ENCODE assay signal across 8 mouse cellular contexts in the genomic region with DNA sequence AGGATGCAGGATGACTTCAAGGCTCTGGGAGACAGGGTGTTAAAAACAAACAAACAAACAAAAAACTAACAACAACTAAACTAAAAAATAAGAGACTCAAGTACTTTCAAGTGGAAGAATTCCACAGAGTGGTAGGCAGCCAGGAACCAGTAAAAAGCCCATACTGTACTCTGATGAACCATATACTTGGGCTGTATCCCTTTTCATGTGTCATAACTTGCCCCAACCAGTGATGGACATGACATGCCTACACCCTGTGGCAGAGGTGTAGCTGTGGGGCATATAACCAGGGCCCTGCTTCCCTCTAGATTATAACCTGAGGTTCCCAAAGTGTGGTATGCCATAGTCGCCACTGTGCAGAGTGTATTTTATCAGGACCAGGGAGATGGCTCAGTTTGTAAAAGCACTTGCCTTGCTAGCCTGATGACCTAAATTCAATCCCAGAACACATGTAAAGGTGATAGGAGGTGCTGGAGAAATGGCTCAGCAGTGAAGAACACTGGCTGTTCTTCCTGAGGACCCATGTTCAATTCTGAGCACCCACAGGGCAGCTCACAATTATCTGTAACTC. TPM values are rescaled to one million over a fixed set of nuclear protein-coding genes. Genes with fewer than 3 reads are reported as not detected.
DNase-seq lines count a peak whose midpoint lies in the region; ATAC-seq and TF ChIP-seq lines count a peak whose summit lies in the region.

No protein-coding gene starts in this region.

- peak; percentile 81 for ATAC-seq in forebrain, embryonic 15.5 days (replicated peaks)
- ATAC-seq in liver, embryonic 15.5 days (ENCODE audit: insufficient read depth), result peak; percentile 11
- no peak for ATAC-seq in monocyte, adult 5-6 weeks (replicated peaks; ENCODE audit: insufficient number of reproducible peaks, low FRiP score, low TSS enrichment, poor library complexity, severe bottlenecking)
- no peak for ATAC-seq in activated CD4-positive, CD25-positive, alpha-beta regulatory T cell, adult 4 months

- H3K27ac ChIP-seq in forebrain, embryonic 15.5 days (replicated peaks), result no peak overlapping the region
- H3K27ac ChIP-seq in liver, embryonic 15.5 days (replicated peaks), result peak overlapping the region; percentile 92

- H3K27me3 ChIP-seq in E14TG2a.4 (ENCODE audit: insufficient read depth, low read length), result peaks cover 35% of the 10 kb centered on the region
- no peaks in the 10 kb centered on the region for H3K27me3 ChIP-seq in forebrain, embryonic 15.5 days
- no peaks in the 10 kb centered on the region for H3K27me3 ChIP-seq in liver, embryonic 15.5 days

- H3K36me3 ChIP-seq in E14TG2a.4 (ENCODE audit: insufficient read depth, low read length), result no peaks in the 10 kb centered on the region
- H3K36me3 ChIP-seq in forebrain, embryonic 15.5 days, result no peaks in the 10 kb centered on the region
- H3K36me3 ChIP-seq in liver, embryonic 15.5 days (replicated peaks), result no peaks in the 10 kb centered on the region

- no peak for TF ChIP-seq CTCF in E14TG2a.4 (conservative IDR thresholded peaks at IDR 0.05; ENCODE audit: low read length)

- peaks cover 31% of the 10 kb centered on the region for H3K4me1 ChIP-seq in E14TG2a.4 (replicated peaks; ENCODE audit: low read depth, low read length)
- H3K4me1 ChIP-seq in forebrain, embryonic 15.5 days, result peaks cover 20% of the 10 kb centered on the region
- H3K4me1 ChIP-seq in liver, embryonic 15.5 days (replicated peaks), result peaks cover 70% of the 10 kb centered on the region

- no peaks in the 10 kb centered on the region for H3K9me3 ChIP-seq in E14TG2a.4 (ENCODE audit: low read length)
- no peaks in the 10 kb centered on the region for H3K9me3 ChIP-seq in forebrain, embryonic 15.5 days
- no peaks in the 10 kb centered on the region for H3K9me3 ChIP-seq in liver, embryonic 15.5 days (replicated peaks)

- peak overlapping the region; percentile 85 for H3K4me2 ChIP-seq in forebrain, embryonic 15.5 days (replicated peaks)
- peak overlapping the region; percentile 85 for H3K4me2 ChIP-seq in liver, embryonic 15.5 days

- peak overlapping the region; percentile 88 for H3K9ac ChIP-seq in forebrain, embryonic 15.5 days (replicated peaks)
- H3K9ac ChIP-seq in liver, embryonic 15.5 days, result no peak overlapping the region; the same call in 1 of the 2 replicates

- H3K4me3 ChIP-seq in E14TG2a.4 (replicated peaks; ENCODE audit: low read length), result peak overlapping the region; percentile 89
- peak overlapping the region; percentile 83 for H3K4me3 ChIP-seq in forebrain, embryonic 15.5 days
- H3K4me3 ChIP-seq in liver, embryonic 15.5 days (replicated peaks), result peak overlapping the region; percentile 92

- WGBS in forebrain, embryonic 15.5 days, result 87% methylated on average over 1 of the region's 1 CpGs
- 55% methylated on average over 1 of the region's 1 CpGs for WGBS in liver, embryonic 15.5 days (ENCODE audit: insufficient replicate concordance)

- peak; percentile 83 for DNase-seq in heart, adult 11 months
- no peak for DNase-seq in heart, adult 18-20 months
- DNase-seq in Muller cell, postnatal 12 days (ENCODE audit: inconsistent ontology term), result no peak

RNA-seq across cellular contexts. Expression of a gene that starts 29.6 kb away (rescaled TPM):
- 1 to 10 TPM; 2.3 to 3.3 TPM for total RNA-seq in heart, adult 18-20 months (2021)
- 11.4 and 13.8 TPM in 2 replicates for polyA plus RNA-seq in forebrain, embryonic 15.5 days (2015; fragmentation: Nextera tagmentation; extraction: Ambion mirVana)
- 12.4 and 14.0 TPM in 2 replicates for polyA plus RNA-seq in liver, embryonic 15.5 days (2015; fragmentation: Nextera tagmentation; extraction: Ambion mirVana)
- 0.39 TPM in 1 of 3 replicates, not detected in the others for total RNA-seq in monocyte, adult 5-6 weeks (2017)
- polyA plus RNA-seq in activated CD4-positive, CD25-positive, alpha-beta regulatory T cell, adult 4 months (2017; shearing (Covaris generic)), result not detected

RNA-seq across cellular contexts. Expression of a gene that starts 29.6 kb away (rescaled TPM):
- 1 to 10 TPM in 1 of 2 experiments, under 1 TPM in 1; 0.69 to 1.8 TPM for total RNA-seq in heart, adult 18-20 months (2021)
- 32.4 and 35.3 TPM in 2 replicates for polyA plus RNA-seq in forebrain, embryonic 15.5 days (2015; fragmentation: Nextera tagmentation; extraction: Ambion mirVana)
- 60.8 and 65.2 TPM in 2 replicates for polyA plus RNA-seq in liver, embryonic 15.5 days (2015; fragmentation: Nextera tagmentation; extraction: Ambion mirVana)
- 8.2 to 14.5 TPM (median 12.2 TPM) in 3 replicates for total RNA-seq in monocyte, adult 5-6 weeks (2017)
- 10 to 100 TPM; 36.7 to 37.3 TPM for polyA plus RNA-seq in activated CD4-positive, CD25-positive, alpha-beta regulatory T cell, adult 4 months (2017; shearing (Covaris generic))

Comparison
In these comparisons a context has a peak if more than half of its experiments do, and no peak if none do; other contexts are left out.
1. ATAC-seq: peak in forebrain, embryonic 15.5 days (single experiment) and liver, embryonic 15.5 days (single experiment); none in monocyte, adult 5-6 weeks (single experiment) and activated CD4-positive, CD25-positive, alpha-beta regulatory T cell, adult 4 months (single experiment).
2. Peak in every context shown above with its lines, with median percentiles within 50 percentile points of each other: H3K4me3 ChIP-seq.